Mouse (Mus musculus) CH12.LX (cell line): ENCODE results near the gene Pfdn2. TPM values are rescaled to one million over a fixed set of nuclear protein-coding genes. Genes with fewer than 3 reads are reported as not detected.

Experiments
- DNase-seq: peaks from one replicate; pipeline ENCODE4 v3.0.0-alpha.2; 2013; ENCODE audit errors: extremely low read depth
- H3K27ac ChIP-seq: 2 replicates; pipeline ENCODE4 v1.5.1; 2012; ENCODE audit warnings: low read depth, mild to moderate bottlenecking, control low read depth, moderate library complexity; ENCODE audit not compliant: insufficient read depth
- H3K27me3 ChIP-seq: replicated peaks from 2 replicates; pipeline ENCODE3; 2012; ENCODE audit warnings: inconsistent platforms
- H3K36me3 ChIP-seq, 2 experiments: replicated peaks in 1 of 2; 2 replicates each; pipeline versions ENCODE3 to v1.6.1; 2012; ENCODE audit warnings: inconsistent platforms in 1 of 2, low read length in 1 of 2, mild to moderate bottlenecking in 1 of 2, mixed read lengths in 1 of 2, moderate library complexity in 1 of 2; ENCODE audit not compliant: control insufficient read depth in 1 of 2, insufficient read depth in 1 of 2
- H3K4me1 ChIP-seq, 2 experiments: 2 replicates each; pipeline ENCODE4 v1.6.1; 2012; ENCODE audit warnings: inconsistent platforms in 1 of 2, moderate library complexity in 1 of 2; ENCODE audit not compliant: insufficient read depth in 2 of 2, control insufficient read depth in 1 of 2
- H3K4me2 ChIP-seq: 2 replicates; pipeline ENCODE4 v1.6.1; 2012; ENCODE audit warnings: low read depth, mild to moderate bottlenecking, control low read depth; ENCODE audit not compliant: poor library complexity, insufficient read depth, severe bottlenecking
- H3K4me3 ChIP-seq, 3 experiments: fragments of 150-350 bp in 1 of 3; sonication (generic) in 1 of 3; replicated peaks in 1 of 3; 2 replicates each; pipeline versions ENCODE3 to v1.5.1; 2011 to 2012; ENCODE audit warnings: low read depth in 2 of 3, low read length in 2 of 3, mild to moderate bottlenecking in 2 of 3, moderate library complexity in 2 of 3, control low read depth in 1 of 3, improper control_type of control experiment in 1 of 3, inconsistent platforms in 1 of 3, mixed read lengths in 1 of 3; ENCODE audit not compliant: poor library complexity in 1 of 3
- H3K79me2 ChIP-seq: replicated peaks from 2 replicates; pipeline ENCODE4 v1.6.1; 2012; ENCODE audit warnings: mild to moderate bottlenecking, moderate library complexity; ENCODE audit not compliant: control insufficient read depth, poor library complexity, insufficient read depth, severe bottlenecking; ENCODE audit errors: extremely low read depth
- H3K9ac ChIP-seq: 2 replicates; pipeline ENCODE4 v1.6.1; 2012; ENCODE audit warnings: low read depth, mild to moderate bottlenecking, control low read depth, moderate library complexity; ENCODE audit not compliant: insufficient read depth
- H3K9me3 ChIP-seq: replicated peaks from 2 replicates; pipeline ENCODE3; 2012; ENCODE audit warnings: low read length, inconsistent platforms, mixed read lengths
- BHLHE40 ChIP-seq: IDR thresholded peaks from 2 replicates; pipeline ENCODE4 v1.6.1; 2011; ENCODE audit warnings: mild to moderate bottlenecking, low read depth, low read length, improper control_type of control experiment
- CHD1 ChIP-seq: IDR thresholded peaks from 2 replicates; pipeline ENCODE4 v1.6.1; 2012; ENCODE audit warnings: low read depth, low read length, improper control_type of control experiment, inconsistent platforms
- CHD2 ChIP-seq: IDR thresholded peaks from 2 replicates; pipeline ENCODE4 v1.6.1; 2011; ENCODE audit warnings: low read length, improper control_type of control experiment
- CTCF ChIP-seq, 2 experiments: IDR thresholded peaks in 1 of 2; conservative IDR thresholded peaks in 1 of 2; 2 replicates each; pipeline ENCODE4 v1.5.1; 2011 to 2012; ENCODE audit warnings: low read depth in 2 of 2, low read length in 2 of 2, improper control_type of control experiment in 1 of 2, inconsistent platforms in 1 of 2, mild to moderate bottlenecking in 1 of 2, moderate library complexity in 1 of 2
- E2F4 ChIP-seq: IDR thresholded peaks from 2 replicates; pipeline ENCODE4 v1.6.1; 2011; ENCODE audit warnings: low read depth, low read length, improper control_type of control experiment; ENCODE audit not compliant: insufficient replicate concordance
- EP300 ChIP-seq: IDR thresholded peaks from 2 replicates; pipeline ENCODE4 v1.6.1; 2011; ENCODE audit warnings: low read length, improper control_type of control experiment
- GABPA ChIP-seq: IDR thresholded peaks from 2 replicates; pipeline ENCODE4 v1.6.1; 2012; ENCODE audit warnings: low read depth, low read length, improper control_type of control experiment, inconsistent platforms; ENCODE audit not compliant: insufficient replicate concordance
- IRF4 ChIP-seq: IDR thresholded peaks from 2 replicates; pipeline ENCODE4 v1.6.1; 2014; ENCODE audit warnings: low read depth, mild to moderate bottlenecking, inconsistent platforms, low read length, improper control_type of control experiment
- JUN ChIP-seq: IDR thresholded peaks from 2 replicates; pipeline ENCODE4 v1.6.1; 2011; ENCODE audit warnings: low read depth, mild to moderate bottlenecking, low read length, improper control_type of control experiment, moderate library complexity; ENCODE audit not compliant: insufficient read depth
- MAZ ChIP-seq: IDR thresholded peaks from 2 replicates; pipeline ENCODE4 v1.6.1; 2012; ENCODE audit warnings: low read depth, mild to moderate bottlenecking, inconsistent platforms, low read length, improper control_type of control experiment, moderate library complexity
- MEF2A ChIP-seq: IDR thresholded peaks from 2 replicates; pipeline ENCODE4 v1.6.1; 2014; ENCODE audit warnings: low read depth, mild to moderate bottlenecking, inconsistent platforms, low read length, improper control_type of control experiment, borderline replicate concordance
- MXI1 ChIP-seq: IDR thresholded peaks from 2 replicates; pipeline ENCODE4 v1.6.1; 2011; ENCODE audit warnings: mild to moderate bottlenecking, low read depth, low read length, improper control_type of control experiment
- NELFE ChIP-seq: IDR thresholded peaks from 2 replicates; pipeline ENCODE4 v1.6.1; 2011; ENCODE audit warnings: low read depth, low read length, improper control_type of control experiment
- NRF1 ChIP-seq: IDR thresholded peaks from 2 replicates; pipeline ENCODE4 v1.6.1; 2014; ENCODE audit warnings: low read depth, mild to moderate bottlenecking, inconsistent platforms, low read length, improper control_type of control experiment, moderate library complexity
- PAX5 ChIP-seq: IDR thresholded peaks from 2 replicates; pipeline ENCODE4 v1.6.1; 2012; ENCODE audit warnings: low read length, inconsistent platforms, mixed read lengths
- POLR2A ChIP-seq: IDR thresholded peaks from 2 replicates; pipeline ENCODE4 v1.6.1; 2011; ENCODE audit warnings: low read depth, mild to moderate bottlenecking, improper control_type of control experiment, low read length
- SIN3A ChIP-seq: IDR thresholded peaks from 2 replicates; pipeline ENCODE4 v1.6.1; 2012; ENCODE audit warnings: low read length, improper control_type of control experiment, inconsistent platforms
- SMC3 ChIP-seq: IDR thresholded peaks from 2 replicates; pipeline ENCODE4 v1.6.1; 2011; ENCODE audit warnings: low read depth, low read length, improper control_type of control experiment
- TBP ChIP-seq: conservative IDR thresholded peaks from 2 replicates; pipeline ENCODE4 v1.6.1; 2011; ENCODE audit warnings: low read depth, low read length, improper control_type of control experiment
- TCF12 ChIP-seq: IDR thresholded peaks from 2 replicates; pipeline ENCODE4 v1.6.1; 2014; ENCODE audit warnings: low read depth, mild to moderate bottlenecking, inconsistent platforms, low read length, improper control_type of control experiment
- USF2 ChIP-seq: conservative IDR thresholded peaks from 2 replicates; pipeline ENCODE4 v1.6.1; 2011; ENCODE audit warnings: low read depth, low read length, improper control_type of control experiment
- ZKSCAN1 ChIP-seq: IDR thresholded peaks from 2 replicates; pipeline ENCODE4 v1.6.1; 2012; ENCODE audit warnings: low read depth, inconsistent platforms, low read length, improper control_type of control experiment, borderline replicate concordance
- ZMIZ1 ChIP-seq: IDR thresholded peaks from 2 replicates; pipeline ENCODE4 v1.6.1; 2012; ENCODE audit warnings: low read depth, mild to moderate bottlenecking, inconsistent platforms, low read length, improper control_type of control experiment
- ZNF384 ChIP-seq: IDR thresholded peaks from 2 replicates; pipeline ENCODE4 v1.6.1; 2012; ENCODE audit warnings: low read depth, low read length, improper control_type of control experiment, inconsistent platforms
- dilution Hi-C: fragments of 300-500 bp; cut with MboI; formaldehyde crosslinking; loops from 2 replicates; pipeline ENCODE4 v1.14.3; 2020; ENCODE audit warnings: low sequenced_read_pairs; ENCODE audit not compliant: extremely low pct_unique_long_range_greater_than_20kb, extremely low pct_ligation_motif_present
- in situ Hi-C: fragments of 300-500 bp; cut with MboI; formaldehyde crosslinking; loops from 3 replicates; pipeline ENCODE4 v1.14.3; 2019; ENCODE audit warnings: low sequenced_read_pairs, low pct_ligation_motif_present, low pct_unique_long_range_greater_than_20kb, mixed read lengths
- polyA plus RNA-seq: library from polyadenylated mRNA; unstranded; fragments of >175 nt; gene quantifications from 2 replicates; pipeline ENCODE4 v1.2.1, GENCODE M21; 2012; ENCODE audit warnings: low read depth; ENCODE audit not compliant: insufficient read length
- total RNA-seq, 2 experiments: library from RNA; depleted of rRNA; stranded (reverse); fragments of 300-350 nt in 1 of 2; fragments of >200 nt in 1 of 2; gene quantifications; 2 replicates each; pipeline ENCODE4 v1.2.3; 2012 to 2014

The Pfdn2 gene
- total and polyA plus RNA-seq, 3 experiments = 25.2 to 292 (median 33.0) TPM

GRCm38 (mm10) chr1:171382096-171382620 is 36.7 kb downstream of the Pfdn2 start:
- Histone ChIP-seq H3K9ac (no peak overlapping the region), H3K4me3 (no peak overlapping the region), H3K27me3 (peaks cover 9% of the 10 kb centered on the region)
- TF ChIP-seq MEF2A (no peak), ZNF384 (peak; percentile 67), TBP (no peak), CTCF (conservative IDR thresholded peaks at IDR 0.05 in 1 of 2, IDR thresholded peaks at IDR 0.05 in 1 of 2; ENCODE audit: low read depth in 2 of 2, low read length in 2 of 2) (peak in 1 of 2 experiments; percentile 52; a peak in 2 of 4 replicates)
- TF ChIP-seq, all 38 proteins: peak for 2
- DNase-seq = peak; percentile 45
- Histone ChIP-seq H3K36me3 (no peaks in the 10 kb centered on the region), H3K4me2 (no peak overlapping the region), H3K27ac (no peak overlapping the region), H3K9me3 (no peaks in the 10 kb centered on the region), H3K4me1 (peaks cover 45 to 73% of the 10 kb centered on the region in 2 experiments), H3K79me2 (no peaks in the 10 kb centered on the region)
- in situ Hi-C loops (no loop called here), dilution Hi-C loops (no loop called here)

- in situ Hi-C loops = no loop called here
- no peak for DNase-seq
- H3K9ac ChIP-seq = no peak overlapping the region
- peak; percentile 35; the same call in 1 of the 2 replicates for TF ChIP-seq MAZ
- TF ChIP-seq TCF12 = 0 out of 2 replicates have a peak, but pooled peaks have one; percentile 17
- no peak for TF ChIP-seq E2F4
- TF ChIP-seq, all 38 proteins: peak for 2
- H3K9me3 ChIP-seq = no peaks in the 10 kb centered on the region
- no peak overlapping the region for H3K27ac ChIP-seq
- peaks cover 46 to 73% of the 10 kb centered on the region in 2 experiments for H3K4me1 ChIP-seq
- no peak overlapping the region for H3K4me3 ChIP-seq
- peaks cover 8% of the 10 kb centered on the region for H3K27me3 ChIP-seq
- H3K36me3 ChIP-seq = no peaks in the 10 kb centered on the region
- H3K4me2 ChIP-seq = no peak overlapping the region
- peaks cover 2% of the 10 kb centered on the region for H3K79me2 ChIP-seq
- dilution Hi-C loops = no loop called here
These were observed 38.9 kb downstream of the Pfdn2 start for GRCm38 (mm10) chr1:171384361-171384760.

- dilution Hi-C loops = no loop called here
- in situ Hi-C loops = no loop called here
- H3K4me1 ChIP-seq = peaks cover 45 to 65% of the 10 kb centered on the region in 2 experiments
- TF ChIP-seq CHD1 = no peak
- no peak for TF ChIP-seq POLR2A
- no peak for TF ChIP-seq USF2
- no peak for TF ChIP-seq NELFE
- TF ChIP-seq PAX5 = no peak
- no peak for TF ChIP-seq EP300
- no peak for TF ChIP-seq ZMIZ1
- peak; percentile 58; the same call in 1 of the 2 replicates for TF ChIP-seq IRF4
- no peak for TF ChIP-seq TBP
- TF ChIP-seq NRF1 = no peak
- TF ChIP-seq SIN3A = no peak
- TF ChIP-seq BHLHE40 = peak; percentile 91
- no peak for TF ChIP-seq TCF12
- TF ChIP-seq CTCF (conservative IDR thresholded peaks at IDR 0.05 in 1 of 2, IDR thresholded peaks at IDR 0.05 in 1 of 2; ENCODE audit: low read depth in 2 of 2, low read length in 2 of 2) = peak in 1 of 2 experiments; percentile 50; a peak in 2 of 4 replicates
- TF ChIP-seq JUN = no peak
- peak; percentile 41 for TF ChIP-seq SMC3
- no peak for TF ChIP-seq ZNF384
- no peak for TF ChIP-seq CHD2
- TF ChIP-seq MEF2A = no peak
- 0 out of 2 replicates have a peak, but pooled peaks have one; percentile 35 for TF ChIP-seq MXI1
- no peak for TF ChIP-seq E2F4
- TF ChIP-seq ZKSCAN1 = no peak
- no peak for TF ChIP-seq GABPA
- TF ChIP-seq MAZ = no peak
These were observed 39.7 kb downstream of the Pfdn2 start for GRCm38 (mm10) chr1:171385171-171385570.

More at GRCm38 (mm10) chr1:171385171-171385570, 39.7 kb downstream of the Pfdn2 start:
- no peak overlapping the region for H3K27ac ChIP-seq
- H3K9ac ChIP-seq = no peak overlapping the region
- no peaks in the 10 kb centered on the region for H3K9me3 ChIP-seq
- H3K36me3 ChIP-seq = no peaks in the 10 kb centered on the region
- peak overlapping the region in 1 of 3 experiments; percentile 10 for H3K4me3 ChIP-seq
- 0 out of 2 replicates have a peak overlapping the region, but pooled peaks have one; percentile 14 for H3K4me2 ChIP-seq
- peaks cover 7% of the 10 kb centered on the region for H3K79me2 ChIP-seq
- peaks cover 8% of the 10 kb centered on the region for H3K27me3 ChIP-seq
- no peak for DNase-seq
